Comparison of ENCODE assay signal across 16 mouse cellular contexts in the genomic region with DNA sequence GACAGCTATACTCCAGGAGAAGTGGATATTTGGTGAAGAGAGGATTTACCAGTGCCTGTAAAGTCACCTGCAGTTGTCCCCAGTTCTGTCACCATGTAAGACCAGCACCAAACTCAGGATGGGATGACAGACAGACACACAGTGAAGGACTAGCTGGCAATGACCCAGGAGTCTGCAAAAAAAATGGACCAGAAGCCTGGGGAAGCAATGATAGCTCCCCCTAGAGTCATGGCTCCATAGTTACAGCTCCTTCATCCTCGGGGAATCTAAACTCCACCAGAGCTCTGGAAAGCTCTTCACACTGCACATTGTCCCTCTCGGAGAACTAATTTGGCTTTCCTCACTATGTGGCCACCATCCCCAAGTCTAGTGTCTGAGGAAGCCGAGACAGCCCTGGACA. TPM values are rescaled to one million over a fixed set of nuclear protein-coding genes. Genes with fewer than 3 reads are reported as not detected.
DNase-seq lines count a peak whose midpoint lies in the region; ATAC-seq and TF ChIP-seq lines count a peak whose summit lies in the region.
"Had no signal": no experiment of that assay in that cellular context is flagged by ENCODE, and none has a peak within 500 bp of the region (broad histone marks: within the 10 kb centered on the region; RNA-seq: fewer than 3 reads in every experiment).

No protein-coding gene starts in this region.

- WGBS in midbrain, postnatal 0 days, result 62% methylated on average over 3 of the region's 3 CpGs

- intact Hi-C loops in left cerebral cortex, adult 2 months (cut with DNase I), result no loop called here
- intact Hi-C loops in left cerebral cortex, postnatal 10 days (cut with DNase I), result no loop called here

- ATAC-seq in midbrain, postnatal 0 days (ENCODE audit: low FRiP score), result no peak

- H3K27ac ChIP-seq in left cerebral cortex, adult 2 months, result no peak overlapping the region
- no peak overlapping the region for H3K27ac ChIP-seq in ES-E14 (ENCODE audit: insufficient read depth, low read depth, low read length, poor library complexity, severe bottlenecking)
- H3K27ac ChIP-seq in midbrain, postnatal 0 days (ENCODE audit: low read depth, low read length), result no peak overlapping the region
- H3K27ac ChIP-seq: kidney, embryonic 15.5 days; limb, embryonic 15.5 days; macrophage had no signal

- no peak overlapping the region for H3K9ac ChIP-seq in ES-E14 (ENCODE audit: insufficient read depth, low read depth, low read length, poor library complexity, severe bottlenecking)
- H3K9ac ChIP-seq in midbrain, postnatal 0 days (replicated peaks; ENCODE audit: low read length, poor library complexity, severe bottlenecking), result no peak overlapping the region
- H3K9ac ChIP-seq: kidney, embryonic 15.5 days; limb, embryonic 15.5 days had no signal

- H3K4me1 ChIP-seq in ES-E14 (ENCODE audit: control insufficient read depth in 2 of 2, insufficient read depth in 2 of 2, low read length in 2 of 2, poor library complexity in 1 of 2), result peaks cover 0 to 6% of the 10 kb centered on the region in 2 experiments; a peak in 2 of 4 replicates
- peaks cover 15% of the 10 kb centered on the region; the same call in 1 of the 2 replicates for H3K4me1 ChIP-seq in midbrain, postnatal 0 days (ENCODE audit: insufficient read depth, low read length)

- DNase-seq in embryo, embryonic 11 days, result peak; percentile 10
- DNase-seq in embryo, embryonic 9.5 days (ENCODE audit: extremely low spot score), result no peak
- no peak for DNase-seq in left cerebral cortex, adult 2 months (ENCODE audit: extremely low spot score in 1 of 2, low spot score in 2 of 2)
- DNase-seq in left cerebral cortex, postnatal 10 days (ENCODE audit: extremely low spot score in 1 of 2, low spot score in 2 of 2), result no peak
- DNase-seq in ES-E14 (ENCODE audit: low read depth, low spot score), result no peak
- DNase-seq in midbrain, postnatal 0 days (ENCODE audit: low spot score), result peak; percentile 46
- no peak for DNase-seq in natural killer cell, adult 2 months (ENCODE audit: low spot score in 2 of 2)
- DNase-seq in urinary bladder, postnatal 25 days (ENCODE audit: low spot score), result no peak
- DNase-seq: cerebellum, adult 9-11 months; right cerebral cortex, postnatal 14 days; thymus, postnatal 36 days had no signal

- H3K4me3 ChIP-seq in left cerebral cortex, adult 2 months, result no peak overlapping the region
- H3K4me3 ChIP-seq in ES-E14 (ENCODE audit: insufficient read depth in 1 of 2, low read depth in 1 of 2, low read length in 2 of 2, poor library complexity in 1 of 2, severe bottlenecking in 1 of 2), result no peak overlapping the region
- no peak overlapping the region for H3K4me3 ChIP-seq in midbrain, postnatal 0 days (ENCODE audit: low read depth, low read length)
- H3K4me3 ChIP-seq: kidney, embryonic 15.5 days; limb, embryonic 15.5 days had no signal

- peak overlapping the region; percentile 68 for H3K4me2 ChIP-seq in midbrain, postnatal 0 days (ENCODE audit: low read depth, low read length, poor library complexity, severe bottlenecking)
- H3K4me2 ChIP-seq: kidney, embryonic 15.5 days; limb, embryonic 15.5 days had no signal

- H3K9me3 ChIP-seq in ES-E14 (ENCODE audit: control insufficient read depth, insufficient read depth, low read depth, low read length), result no peaks in the 10 kb centered on the region
- peaks cover 5% of the 10 kb centered on the region; the same call in 1 of the 2 replicates for H3K9me3 ChIP-seq in midbrain, postnatal 0 days (ENCODE audit: low read length)
- H3K9me3 ChIP-seq: kidney, embryonic 15.5 days; limb, embryonic 15.5 days had no signal

- no peaks in the 10 kb centered on the region for H3K27me3 ChIP-seq in midbrain, postnatal 0 days (ENCODE audit: insufficient read depth, low read length)

- no peaks in the 10 kb centered on the region for H3K36me3 ChIP-seq in ES-E14 (ENCODE audit: control insufficient read depth, insufficient read depth, low read length, poor library complexity, severe bottlenecking)
- no peaks in the 10 kb centered on the region for H3K36me3 ChIP-seq in midbrain, postnatal 0 days (ENCODE audit: insufficient read depth, low read length)
- H3K36me3 ChIP-seq: kidney, embryonic 15.5 days; limb, embryonic 15.5 days had no signal

- in situ Hi-C loops in ES-E14 (cut with MboI; ENCODE audit: low sequenced_read_pairs in 2 of 2, unreplicated experiment in 2 of 2), result no loop called here

- peak; percentile 49 for TF ChIP-seq CTCF in left cerebral cortex, adult 2 months (IDR thresholded peaks at IDR 0.05)
- TF ChIP-seq CTCF in midbrain, postnatal 0 days (IDR thresholded peaks at IDR 0.05), result peak; percentile 48

TF ChIP-seq in ES-E14, 5 proteins besides CTCF, POLR2A, EP300 and RAD21:
- 0 out of 2 replicates have a peak, but pooled peaks have one; percentile 9 for TF ChIP-seq ZNF384 (IDR thresholded peaks at IDR 0.05; ENCODE audit: low read depth, low read length)
- 0 out of 2 replicates have a peak, but pooled peaks have one; percentile 9 for TF ChIP-seq ZC3H11A (IDR thresholded peaks at IDR 0.05; ENCODE audit: borderline replicate concordance, low read depth, low read length)
- TF ChIP-seq MAFK (IDR thresholded peaks at IDR 0.05; ENCODE audit: insufficient read depth, low read depth, low read length), result no peak

RNA-seq across cellular contexts. Expression of gene Cacng5, which starts 1.5 kb away (rescaled TPM):
- 10 to 100 TPM; 11.5 to 15.2 TPM for total RNA-seq in left cerebral cortex, adult 2 months (2021)
- 10 to 100 TPM; 22.5 to 22.8 TPM for total RNA-seq in left cerebral cortex, postnatal 10 days (2021)
- 0.40 and 0.63 TPM in 2 replicates for total RNA-seq in ES-E14 (2012; rRNA removed)
- 19.9 and 36.4 TPM in 2 replicates for total RNA-seq in midbrain, postnatal 0 days (2014; rRNA removed)
- polyA plus RNA-seq in midbrain, postnatal 0 days (2015; fragmentation: Nextera tagmentation; extraction: Ambion mirVana), result 16.4 and 18.7 TPM in 2 replicates
- total RNA-seq: granulocyte monocyte progenitor cell, adult 5-6 weeks had no signal
- polyA plus RNA-seq: heart, postnatal 0 days; macrophage had no signal

Comparison
In these comparisons a context has a peak if more than half of its experiments do, and no peak if none do; other contexts are left out.
1. DNase-seq: peak in embryo, embryonic 11 days (single experiment) and midbrain, postnatal 0 days (single experiment); none in embryo, embryonic 9.5 days (single experiment), left cerebral cortex, adult 2 months (0 of 2), left cerebral cortex, postnatal 10 days (0 of 2), ES-E14 (single experiment), natural killer cell, adult 2 months (0 of 2) and urinary bladder, postnatal 25 days (single experiment).